Mouse (Mus musculus): Measurements from ENCODE around the gene Fcor. TPM values are rescaled to one million over a fixed set of nuclear protein-coding genes. Genes with fewer than 3 reads are reported as not detected.

The Fcor gene
- polyA plus RNA-seq, 1 experiment from 2014 or later, result 20.9 TPM

DNA sequence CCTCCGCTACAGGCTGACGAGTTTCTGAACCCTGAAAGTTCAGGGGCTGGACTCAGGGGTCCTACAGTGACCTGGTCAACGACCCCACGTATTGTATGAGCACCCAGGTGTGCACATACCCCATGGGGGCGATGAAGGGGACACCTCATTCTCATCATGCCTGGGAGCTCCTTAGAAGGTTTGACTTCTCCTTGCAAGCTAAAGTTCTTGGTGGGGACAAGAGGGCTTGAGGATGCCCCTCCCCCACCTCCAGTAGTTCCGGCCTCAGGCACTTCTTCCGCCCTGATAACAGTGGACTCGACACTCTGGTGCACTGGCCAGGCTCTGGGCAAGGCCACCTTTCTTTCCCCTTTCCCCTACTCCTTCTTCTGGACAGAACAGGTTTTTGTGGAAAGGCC is 40.7 kb downstream of the Fcor start:
- no peak for ATAC-seq
- peaks cover 10% of the 10 kb centered on the region for H3K27me3 ChIP-seq (ENCODE audit: control insufficient read depth, insufficient read depth, low read depth, low read length)
- 29% methylated on average over 8 of the region's 8 CpGs for WGBS
- no peak overlapping the region for H3K27ac ChIP-seq (ENCODE audit: low read length)
- peak overlapping the region; percentile 61; the same call in 1 of the 2 replicates for H3K9ac ChIP-seq (ENCODE audit: low read depth, low read length)
- no peaks in the 10 kb centered on the region for H3K36me3 ChIP-seq (ENCODE audit: control insufficient read depth, insufficient read depth, low read length)
- no peaks in the 10 kb centered on the region for H3K9me3 ChIP-seq (replicated peaks; ENCODE audit: control insufficient read depth, low read length, poor library complexity, severe bottlenecking)
- H3K4me3 ChIP-seq (ENCODE audit: low read depth, low read length), result peak overlapping the region; percentile 48
- H3K4me2 ChIP-seq (ENCODE audit: low read length), result peak overlapping the region; percentile 77
- peaks cover 8% of the 10 kb centered on the region for H3K4me1 ChIP-seq (ENCODE audit: control insufficient read depth, insufficient read depth, low read length)

- Histone ChIP-seq H3K4me3 (ENCODE audit: low read depth, low read length) (peak within 1 kb of the TSS; percentile 48), H3K9ac (ENCODE audit: low read depth, low read length) (peak within 1 kb of the TSS; percentile 61)
- WGBS, result 6% methylated on average over 47 of the region's 47 CpGs
Measured at GRCm38 (mm10) chr8:3630647-3631477, 41.3 kb downstream of the Fcor start, which contains the start of gene Stxbp2. Gene Stxbp2, plus strand, starts transcription at chr8:3630955.

GRCm38 (mm10) chr8:3628014-3628413 is 44.1 kb downstream of the Fcor start:
- H3K4me2 ChIP-seq (ENCODE audit: low read length), result no peak overlapping the region
- no peaks in the 10 kb centered on the region for H3K36me3 ChIP-seq (ENCODE audit: control insufficient read depth, insufficient read depth, low read length)
- 38% methylated on average over 5 of the region's 5 CpGs for WGBS
- peaks cover 8% of the 10 kb centered on the region for H3K4me1 ChIP-seq (ENCODE audit: control insufficient read depth, insufficient read depth, low read length)
- H3K9ac ChIP-seq (ENCODE audit: low read depth, low read length), result no peak overlapping the region
- no peak for ATAC-seq
- H3K27ac ChIP-seq (ENCODE audit: low read length), result no peak overlapping the region
- H3K4me3 ChIP-seq (ENCODE audit: low read depth, low read length), result no peak overlapping the region
- H3K27me3 ChIP-seq (ENCODE audit: control insufficient read depth, insufficient read depth, low read depth, low read length), result peaks cover 10% of the 10 kb centered on the region
- no peaks in the 10 kb centered on the region for H3K9me3 ChIP-seq (replicated peaks; ENCODE audit: control insufficient read depth, low read length, poor library complexity, severe bottlenecking)

More at GRCm38 (mm10) chr8:3630647-3631477, 41.3 kb downstream of the Fcor start, which contains the start of gene Stxbp2:
- Histone ChIP-seq H3K9me3 (replicated peaks; ENCODE audit: control insufficient read depth, low read length, poor library complexity, severe bottlenecking) (no peaks in the 10 kb centered on the region), H3K4me1 (ENCODE audit: control insufficient read depth, insufficient read depth, low read length) (peaks cover 8% of the 10 kb centered on the region), H3K36me3 (ENCODE audit: control insufficient read depth, insufficient read depth, low read length) (no peaks in the 10 kb centered on the region), H3K4me2 (ENCODE audit: low read length) (peak within 1 kb of the TSS; percentile 77), H3K27me3 (ENCODE audit: control insufficient read depth, insufficient read depth, low read depth, low read length) (peaks cover 10% of the 10 kb centered on the region), H3K27ac (ENCODE audit: low read length) (no peak within 1 kb of the TSS)
- ATAC-seq, result peak; percentile 82

DNA sequence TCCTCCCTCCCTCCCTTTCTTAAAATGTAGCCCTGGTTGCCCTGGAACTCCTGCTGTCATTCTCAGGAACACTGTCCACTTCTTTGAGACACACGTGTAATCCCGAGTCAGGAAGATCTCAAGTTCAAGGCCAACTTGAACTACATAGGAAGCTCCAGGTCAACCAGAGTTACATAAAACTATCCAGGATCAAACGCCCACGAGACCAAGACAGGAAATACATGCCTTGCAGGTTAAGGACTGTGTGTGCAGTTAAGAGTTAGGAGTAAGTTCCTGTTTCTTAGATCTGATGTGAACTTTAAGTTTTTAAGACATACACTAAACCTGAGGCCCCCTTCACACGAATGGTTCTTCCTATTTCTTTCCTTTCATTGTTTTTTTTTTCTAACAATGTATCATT is 45.2 kb downstream of the Fcor start:
- Histone ChIP-seq H3K27ac (ENCODE audit: low read length) (no peak overlapping the region), H3K27me3 (ENCODE audit: control insufficient read depth, insufficient read depth, low read depth, low read length) (peaks cover 10% of the 10 kb centered on the region), H3K4me3 (ENCODE audit: low read depth, low read length) (no peak overlapping the region), H3K4me1 (ENCODE audit: control insufficient read depth, insufficient read depth, low read length) (peaks cover 13% of the 10 kb centered on the region), H3K36me3 (ENCODE audit: control insufficient read depth, insufficient read depth, low read length) (no peaks in the 10 kb centered on the region), H3K9ac (ENCODE audit: low read depth, low read length) (no peak overlapping the region), H3K4me2 (ENCODE audit: low read length) (no peak overlapping the region), H3K9me3 (replicated peaks; ENCODE audit: control insufficient read depth, low read length, poor library complexity, severe bottlenecking) (no peaks in the 10 kb centered on the region)
- WGBS, result 58% methylated on average over 5 of the region's 5 CpGs
- ATAC-seq, result no peak

DNA sequence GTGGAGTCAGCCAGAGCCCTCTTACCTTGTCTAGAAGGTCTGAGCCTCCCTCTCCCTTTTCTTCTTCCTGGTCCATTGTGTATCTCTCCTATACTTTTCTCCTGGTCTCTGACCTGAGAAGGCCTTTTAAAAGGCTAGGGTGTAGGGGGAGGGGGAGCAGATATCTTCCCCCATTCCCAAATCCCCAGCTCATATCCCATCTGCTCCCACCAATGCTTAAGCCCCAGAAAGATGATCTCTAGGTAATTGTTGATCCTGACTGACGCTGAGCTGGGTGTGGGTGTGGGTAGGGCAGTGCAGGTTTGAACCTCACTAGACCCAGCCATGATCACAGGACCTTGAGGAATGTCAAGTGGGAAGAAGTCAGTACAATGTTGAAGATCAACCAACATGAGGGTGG is 46.7 kb downstream of the Fcor start, which contains the start of gene Pcp2:
Gene Pcp2, minus strand, starts transcription at position 101 of the 400 bp plus-strand sequence.
- Histone ChIP-seq H3K27me3 (ENCODE audit: control insufficient read depth, insufficient read depth, low read depth, low read length) (peaks cover 10% of the 10 kb centered on the region), H3K4me2 (ENCODE audit: low read length) (no peak within 1 kb of the TSS), H3K9me3 (replicated peaks; ENCODE audit: control insufficient read depth, low read length, poor library complexity, severe bottlenecking) (no peaks in the 10 kb centered on the region), H3K36me3 (ENCODE audit: control insufficient read depth, insufficient read depth, low read length) (no peaks in the 10 kb centered on the region), H3K4me1 (ENCODE audit: control insufficient read depth, insufficient read depth, low read length) (peaks cover 10% of the 10 kb centered on the region), H3K27ac (ENCODE audit: low read length) (no peak within 1 kb of the TSS), H3K4me3 (ENCODE audit: low read depth, low read length) (no peak within 1 kb of the TSS), H3K9ac (ENCODE audit: low read depth, low read length) (no peak within 1 kb of the TSS)
- ATAC-seq, result no peak
- 44% methylated on average over 1 of the region's 1 CpGs for WGBS

- Histone ChIP-seq H3K27me3 (ENCODE audit: control insufficient read depth, insufficient read depth, low read depth, low read length) (no peaks in the 10 kb centered on the region), H3K9ac (ENCODE audit: low read depth, low read length) (peak overlapping the region; percentile 68), H3K4me1 (ENCODE audit: control insufficient read depth, insufficient read depth, low read length) (peaks cover 18% of the 10 kb centered on the region), H3K4me3 (ENCODE audit: low read depth, low read length) (peak overlapping the region; percentile 68), H3K27ac (ENCODE audit: low read length) (no peak overlapping the region), H3K9me3 (replicated peaks; ENCODE audit: control insufficient read depth, low read length, poor library complexity, severe bottlenecking) (no peaks in the 10 kb centered on the region), H3K36me3 (ENCODE audit: control insufficient read depth, insufficient read depth, low read length) (peaks cover 6% of the 10 kb centered on the region), H3K4me2 (ENCODE audit: low read length) (peak overlapping the region; percentile 82)
- 69% methylated on average over 8 of the region's 8 CpGs for WGBS
- ATAC-seq, result no peak
Measured at GRCm38 (mm10) chr8:3622119-3622518, 50.0 kb downstream of the Fcor start.

GRCm38 (mm10) chr8:3621199-3621970 is 50.8 kb downstream of the Fcor start, which contains the start of the genes Xab2 and Pet100:
Gene Xab2, minus strand, starts transcription at chr8:3621316.
Gene Pet100, plus strand, starts transcription at chr8:3621548.
- ATAC-seq, result peak; percentile 96

More at GRCm38 (mm10) chr8:3621199-3621970, 50.8 kb downstream of the Fcor start, which contains the start of the genes Xab2 and Pet100:
- Histone ChIP-seq H3K4me3 (ENCODE audit: low read depth, low read length) (peak within 1 kb of the TSS; percentile 68), H3K27ac (ENCODE audit: low read length) (peak within 1 kb of the TSS; percentile 23; the same call in 1 of the 2 replicates), H3K4me1 (ENCODE audit: control insufficient read depth, insufficient read depth, low read length) (peaks cover 18% of the 10 kb centered on the region), H3K36me3 (ENCODE audit: control insufficient read depth, insufficient read depth, low read length) (peaks cover 10% of the 10 kb centered on the region), H3K9me3 (replicated peaks; ENCODE audit: control insufficient read depth, low read length, poor library complexity, severe bottlenecking) (no peaks in the 10 kb centered on the region), H3K9ac (ENCODE audit: low read depth, low read length) (peak within 1 kb of the TSS; percentile 68), H3K4me2 (ENCODE audit: low read length) (peak within 1 kb of the TSS; percentile 93), H3K27me3 (ENCODE audit: control insufficient read depth, insufficient read depth, low read depth, low read length) (no peaks in the 10 kb centered on the region)
- WGBS, result under 1% methylated on average over 37 of the region's 37 CpGs

Data from midbrain, embryonic 16.5 days (tissue).